Mouse (Mus musculus): ENCODE measurements around the gene Gm3676.
"Not testable (repeated sequence)": the region's sequence is repeated elsewhere in the genome, so short reads cannot be mapped to it uniquely, and the experiment has no call there.

Gene Gm3676

GRCm38 (mm10) chr14:41646387-41646786 is at the start of gene Gm3676:
Gene Gm3676, minus strand, starts transcription at chr14:41646487.
- not testable (repeated sequence) for DNase-seq (ENCODE audit: low read depth)

GRCm38 (mm10) chr14:41648176-41648575 is 1.9 kb upstream of the Gm3676 start:
- DNase-seq (ENCODE audit: low read depth): not testable (repeated sequence)

- DNase-seq (ENCODE audit: low read depth): not testable (repeated sequence)
Observed at GRCm38 (mm10) chr14:41630144-41630543, 16.1 kb downstream of the Gm3676 start.

GRCm38 (mm10) chr14:41624512-41624911 is 21.8 kb downstream of the Gm3676 start, which contains the start of gene Gm3072:
Gene Gm3072, minus strand, starts transcription at chr14:41624612.
- DNase-seq (ENCODE audit: low read depth): not testable (repeated sequence)

GRCm38 (mm10) chr14:41622535-41622934 is 23.8 kb downstream of the Gm3676 start:
- DNase-seq (ENCODE audit: low read depth): not testable (repeated sequence)

- DNase-seq (ENCODE audit: low read depth): not testable (repeated sequence)
Observed at GRCm38 (mm10) chr14:41610690-41611089, 35.6 kb downstream of the Gm3676 start.

- not testable (repeated sequence) for DNase-seq (ENCODE audit: low read depth)
Observed at GRCm38 (mm10) chr14:41600935-41601334, 45.4 kb downstream of the Gm3676 start.

Measured in naive thymus-derived CD4-positive, alpha-beta T cell, adult 2 months (primary cell).